Comparison of ENCODE assay signal across 8 mouse cellular contexts in the genomic region with DNA sequence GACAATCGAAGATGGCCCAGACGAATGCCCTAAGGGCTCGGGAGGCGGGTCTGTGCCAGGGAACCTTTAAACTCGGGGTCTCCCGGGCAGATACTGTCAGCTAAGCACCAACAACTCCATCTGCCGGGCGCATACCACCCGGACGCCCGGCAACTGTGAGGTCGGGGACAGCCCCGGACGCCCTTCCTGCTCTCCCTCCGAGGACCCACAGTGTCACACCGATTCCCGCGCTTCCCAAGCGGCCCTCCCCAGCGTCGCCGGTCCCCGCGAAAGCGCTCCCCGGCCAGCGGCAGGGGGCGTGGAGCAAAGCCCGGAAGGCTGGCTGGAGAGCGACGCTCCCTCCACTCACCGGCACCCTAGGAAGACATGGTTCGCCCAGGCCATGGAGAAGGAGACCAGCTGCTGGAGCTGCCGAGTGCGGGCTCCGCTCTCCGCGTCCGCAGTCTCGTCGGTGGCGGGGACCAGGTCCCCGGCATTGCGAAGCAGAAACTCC. TPM values are rescaled to one million over a fixed set of nuclear protein-coding genes. Genes with fewer than 3 reads are reported as not detected.
DNase-seq lines count a peak whose midpoint lies in the region; ATAC-seq and TF ChIP-seq lines count a peak whose summit lies in the region.

No protein-coding gene starts in this region.

- peaks cover 10% of the 10 kb centered on the region for H3K79me2 ChIP-seq in CH12.LX (replicated peaks; ENCODE audit: control insufficient read depth, extremely low read depth, insufficient read depth, poor library complexity, severe bottlenecking)

- dilution Hi-C loops in CH12.LX (cut with MboI; ENCODE audit: extremely low pct_ligation_motif_present, extremely low pct_unique_long_range_greater_than_20kb, low sequenced_read_pairs) = no loop called here

- no peak for TF ChIP-seq POLR2A in CH12.LX (IDR thresholded peaks at IDR 0.05; ENCODE audit: low read depth, low read length)

- H3K4me2 ChIP-seq in CH12.LX (ENCODE audit: insufficient read depth, low read depth, poor library complexity, severe bottlenecking) = peak overlapping the region; percentile 92
- H3K4me2 ChIP-seq in hindbrain, embryonic 15.5 days = peak overlapping the region; percentile 69
- peak overlapping the region; percentile 82 for H3K4me2 ChIP-seq in liver, embryonic 16.5 days (ENCODE audit: low read depth, low read length)
- H3K4me2 ChIP-seq in neural tube, embryonic 14.5 days (ENCODE audit: low read depth, low read length) = peak overlapping the region; percentile 76

- no peak for TF ChIP-seq EP300 in CH12.LX (IDR thresholded peaks at IDR 0.05; ENCODE audit: low read length)

- H3K9me3 ChIP-seq in CH12.LX (replicated peaks; ENCODE audit: low read length) = no peaks in the 10 kb centered on the region
- no peaks in the 10 kb centered on the region for H3K9me3 ChIP-seq in embryonic facial prominence, embryonic 10.5 days
- no peaks in the 10 kb centered on the region for H3K9me3 ChIP-seq in hindbrain, embryonic 15.5 days
- H3K9me3 ChIP-seq in liver, embryonic 16.5 days (replicated peaks; ENCODE audit: control insufficient read depth, low read length) = no peaks in the 10 kb centered on the region
- no peaks in the 10 kb centered on the region for H3K9me3 ChIP-seq in neural tube, embryonic 14.5 days (ENCODE audit: control insufficient read depth, low read length)

- intact Hi-C loops in gastrocnemius, postnatal 14 days (cut with DNase I; ENCODE audit: low total_unique reads) = no loop called here

- peak overlapping the region; percentile 78 for H3K9ac ChIP-seq in CH12.LX (ENCODE audit: insufficient read depth, low read depth)
- H3K9ac ChIP-seq in hindbrain, embryonic 15.5 days = peak overlapping the region; percentile 86
- peak overlapping the region; percentile 94 for H3K9ac ChIP-seq in liver, embryonic 16.5 days (ENCODE audit: low read depth, low read length)
- H3K9ac ChIP-seq in neural tube, embryonic 14.5 days (replicated peaks; ENCODE audit: low read depth, low read length) = peak overlapping the region; percentile 86

- peak overlapping the region; percentile 85 to 94 (median 88) for H3K4me3 ChIP-seq in CH12.LX (replicated peaks in 1 of 3; ENCODE audit: low read depth in 2 of 3, low read length in 2 of 3, poor library complexity in 1 of 3)
- H3K4me3 ChIP-seq in embryonic facial prominence, embryonic 10.5 days = peak overlapping the region; percentile 94
- peak overlapping the region; percentile 82 for H3K4me3 ChIP-seq in hindbrain, embryonic 15.5 days
- peak overlapping the region; percentile 98 for H3K4me3 ChIP-seq in liver, embryonic 16.5 days (ENCODE audit: low read depth, low read length)
- H3K4me3 ChIP-seq in neural tube, embryonic 14.5 days (ENCODE audit: low read depth, low read length) = peak overlapping the region; percentile 95

- in situ Hi-C loops in CH12.LX (cut with MboI; ENCODE audit: low pct_ligation_motif_present, low pct_unique_long_range_greater_than_20kb, low sequenced_read_pairs) = loop anchor here (5.0 kb wide), 1 partner anchor 36 kb away; the partner anchor contains the start of gene Ing2

- peaks cover 12 to 25% of the 10 kb centered on the region in 2 experiments for H3K36me3 ChIP-seq in CH12.LX (replicated peaks in 1 of 2; ENCODE audit: control insufficient read depth in 1 of 2, insufficient read depth in 1 of 2, low read length in 1 of 2)
- H3K36me3 ChIP-seq in embryonic facial prominence, embryonic 10.5 days (replicated peaks) = peaks cover 35% of the 10 kb centered on the region
- peaks cover 21% of the 10 kb centered on the region for H3K36me3 ChIP-seq in hindbrain, embryonic 15.5 days
- H3K36me3 ChIP-seq in liver, embryonic 16.5 days (ENCODE audit: control insufficient read depth, insufficient read depth) = peaks cover 13% of the 10 kb centered on the region
- peaks cover 15% of the 10 kb centered on the region for H3K36me3 ChIP-seq in neural tube, embryonic 14.5 days (ENCODE audit: control insufficient read depth, insufficient read depth, low read length)

- H3K27ac ChIP-seq in CH12.LX (ENCODE audit: insufficient read depth, low read depth) = peak overlapping the region; percentile 70
- peak overlapping the region; percentile 95 for H3K27ac ChIP-seq in embryonic facial prominence, embryonic 10.5 days (replicated peaks)
- peak overlapping the region; percentile 93 for H3K27ac ChIP-seq in hindbrain, embryonic 15.5 days (replicated peaks)
- peak overlapping the region; percentile 97 for H3K27ac ChIP-seq in liver, embryonic 16.5 days (ENCODE audit: low read length)
- peak overlapping the region; percentile 95 for H3K27ac ChIP-seq in neural tube, embryonic 14.5 days (ENCODE audit: low read depth, low read length)

- peaks cover 0 to 24% of the 10 kb centered on the region in 2 experiments; a peak in 2 of 4 replicates for H3K4me1 ChIP-seq in CH12.LX (ENCODE audit: control insufficient read depth in 1 of 2, insufficient read depth in 2 of 2)
- peaks cover 23% of the 10 kb centered on the region for H3K4me1 ChIP-seq in embryonic facial prominence, embryonic 10.5 days
- H3K4me1 ChIP-seq in hindbrain, embryonic 15.5 days (replicated peaks) = peaks cover 27% of the 10 kb centered on the region
- H3K4me1 ChIP-seq in liver, embryonic 16.5 days (ENCODE audit: control insufficient read depth, low read depth, low read length) = peaks cover 3% of the 10 kb centered on the region; the same call in 1 of the 2 replicates
- H3K4me1 ChIP-seq in neural tube, embryonic 14.5 days (ENCODE audit: control insufficient read depth, insufficient read depth, low read length) = peaks cover 11% of the 10 kb centered on the region; the same call in 1 of the 2 replicates

- peak in 1 of 2 experiments; percentile 25; a peak in 2 of 4 replicates for TF ChIP-seq CTCF in CH12.LX (conservative IDR thresholded peaks at IDR 0.05 in 1 of 2, IDR thresholded peaks at IDR 0.05 in 1 of 2; ENCODE audit: low read depth in 2 of 2, low read length in 2 of 2)

- no peaks in the 10 kb centered on the region for H3K27me3 ChIP-seq in CH12.LX (replicated peaks)
- H3K27me3 ChIP-seq in embryonic facial prominence, embryonic 10.5 days (replicated peaks; ENCODE audit: low read depth, poor library complexity, severe bottlenecking) = no peaks in the 10 kb centered on the region
- no peaks in the 10 kb centered on the region for H3K27me3 ChIP-seq in hindbrain, embryonic 15.5 days
- no peaks in the 10 kb centered on the region for H3K27me3 ChIP-seq in liver, embryonic 16.5 days (ENCODE audit: control insufficient read depth, insufficient read depth, low read depth, low read length)
- no peaks in the 10 kb centered on the region for H3K27me3 ChIP-seq in neural tube, embryonic 14.5 days (ENCODE audit: control insufficient read depth, insufficient read depth, low read length)

- ATAC-seq in hindbrain, embryonic 15.5 days (ENCODE audit: low FRiP score, low read depth) = peak; percentile 43
- peak; percentile 20 for ATAC-seq in liver, embryonic 16.5 days (ENCODE audit: low read depth)
- peak; percentile 59 for ATAC-seq in neural tube, embryonic 14.5 days (ENCODE audit: low read depth)

- DNase-seq in gastrocnemius, postnatal 14 days = peak; percentile 44
- DNase-seq in gastrocnemius, adult 18-20 months (ENCODE audit: low spot score) = no peak
- peak; percentile 53 for DNase-seq in CH12.LX (ENCODE audit: extremely low read depth)
- no peak for DNase-seq in embryonic facial prominence, embryonic 10.5 days (ENCODE audit: low spot score)
- no peak for DNase-seq in gastrocnemius, postnatal 25 days

- under 1% methylated on average over 44 of the region's 44 CpGs for WGBS in embryonic facial prominence, embryonic 10.5 days
- WGBS in hindbrain, embryonic 15.5 days = 1% methylated on average over 44 of the region's 44 CpGs
- 0% methylated on average over 44 of the region's 44 CpGs for WGBS in liver, embryonic 16.5 days (ENCODE audit: insufficient replicate concordance)
- WGBS in neural tube, embryonic 14.5 days = under 1% methylated on average over 40 of the region's 44 CpGs

- no peak; the same call in none of the 2 replicates for TF ChIP-seq RAD21 in CH12.LX (IDR thresholded peaks at IDR 0.05; ENCODE audit: low read depth, low read length)

TF ChIP-seq in CH12.LX, 34 proteins besides CTCF, POLR2A, EP300 and RAD21:
- TF ChIP-seq RCOR1 (conservative IDR thresholded peaks at IDR 0.05; ENCODE audit: low read depth, low read length) (no peak), GABPA (IDR thresholded peaks at IDR 0.05; ENCODE audit: insufficient replicate concordance, low read depth, low read length) (no peak), ELF1 (IDR thresholded peaks at IDR 0.05; ENCODE audit: low read depth, low read length) (peak; percentile 45; the same call in 1 of the 2 replicates)
TF ChIP-seq in CH12.LX: peak in this region for 1.

RNA-seq across cellular contexts. Expression of gene Cdkn2aip, which starts 0.5 kb away (rescaled TPM):
- total RNA-seq in gastrocnemius, postnatal 14 days (2021) = 1 to 10 TPM; 5.5 to 5.8 TPM
- 1 to 10 TPM; 5.0 to 5.7 TPM for total RNA-seq in gastrocnemius, adult 18-20 months (2021)
- 6.7 and 8.7 TPM in 2 replicates for total RNA-seq in CH12.LX (2012; rRNA removed)
- 14.7 and 15.5 TPM in 2 replicates for total RNA-seq in CH12.LX (2014; rRNA removed)
- polyA plus RNA-seq in CH12.LX (2012; ENCODE audit: insufficient read length, low read depth) = 6.9 and 7.1 TPM in 2 replicates
- polyA plus RNA-seq in embryonic facial prominence, embryonic 10.5 days (2016; fragmentation: Nextera tagmentation; extraction: Ambion mirVana) = 38.2 and 38.5 TPM in 2 replicates
- 27.7 and 29.7 TPM in 2 replicates for polyA plus RNA-seq in hindbrain, embryonic 15.5 days (2015; fragmentation: Nextera tagmentation; extraction: Ambion mirVana)
- polyA plus RNA-seq in liver, embryonic 16.5 days (2015; fragmentation: Nextera tagmentation; extraction: Ambion mirVana) = 13.1 TPM in 2 replicates
- polyA plus RNA-seq in neural tube, embryonic 14.5 days (2014; fragmentation: Nextera tagmentation; extraction: Ambion mirVana) = 33.6 and 35.3 TPM in 2 replicates
- total RNA-seq in gastrocnemius, postnatal 25 days (2021) = 1 to 10 TPM; 4.4 to 4.7 TPM

RNA-seq across cellular contexts. Expression of gene Ing2, which starts 37.9 kb away (rescaled TPM):
- total RNA-seq in gastrocnemius, postnatal 14 days (2021) = 10 to 100 TPM; 17.2 to 18.1 TPM
- total RNA-seq in gastrocnemius, adult 18-20 months (2021) = 10 to 100 TPM; 17.9 to 18.6 TPM
- 5.9 and 7.2 TPM in 2 replicates for total RNA-seq in CH12.LX (2012; rRNA removed)
- total RNA-seq in CH12.LX (2014; rRNA removed) = 16.8 and 21.4 TPM in 2 replicates
- polyA plus RNA-seq in CH12.LX (2012; ENCODE audit: insufficient read length, low read depth) = 22.0 and 25.1 TPM in 2 replicates
- polyA plus RNA-seq in embryonic facial prominence, embryonic 10.5 days (2016; fragmentation: Nextera tagmentation; extraction: Ambion mirVana) = 13.6 and 13.8 TPM in 2 replicates
- polyA plus RNA-seq in hindbrain, embryonic 15.5 days (2015; fragmentation: Nextera tagmentation; extraction: Ambion mirVana) = 6.7 and 7.2 TPM in 2 replicates
- polyA plus RNA-seq in liver, embryonic 16.5 days (2015; fragmentation: Nextera tagmentation; extraction: Ambion mirVana) = 6.6 and 6.7 TPM in 2 replicates
- 7.3 and 10.3 TPM in 2 replicates for polyA plus RNA-seq in neural tube, embryonic 14.5 days (2014; fragmentation: Nextera tagmentation; extraction: Ambion mirVana)
- 10 to 100 TPM in 1 of 2 experiments, 1 to 10 TPM in 1; 9.6 to 13.0 TPM for total RNA-seq in gastrocnemius, postnatal 25 days (2021)

Comparison
In these comparisons a context has a peak if more than half of its experiments do, and no peak if none do; other contexts are left out.
1. DNase-seq: peak in gastrocnemius, postnatal 14 days (single experiment) and CH12.LX (single experiment); none in gastrocnemius, adult 18-20 months (single experiment), embryonic facial prominence, embryonic 10.5 days (single experiment) and gastrocnemius, postnatal 25 days (single experiment).
2. Peak in every context shown above with its lines, with median percentiles within 50 percentile points of each other: H3K27ac ChIP-seq, H3K4me2 ChIP-seq, H3K4me3 ChIP-seq, H3K9ac ChIP-seq and ATAC-seq.